Mouse (Mus musculus) embryo, embryonic 11 days (tissue): Measurements from ENCODE around the gene Parn.

ENCODE experiments used
- DNase-seq: peaks from one replicate; pipeline ENCODE4 v3.0.0-alpha.2; 2015

Gene Parn

DNA sequence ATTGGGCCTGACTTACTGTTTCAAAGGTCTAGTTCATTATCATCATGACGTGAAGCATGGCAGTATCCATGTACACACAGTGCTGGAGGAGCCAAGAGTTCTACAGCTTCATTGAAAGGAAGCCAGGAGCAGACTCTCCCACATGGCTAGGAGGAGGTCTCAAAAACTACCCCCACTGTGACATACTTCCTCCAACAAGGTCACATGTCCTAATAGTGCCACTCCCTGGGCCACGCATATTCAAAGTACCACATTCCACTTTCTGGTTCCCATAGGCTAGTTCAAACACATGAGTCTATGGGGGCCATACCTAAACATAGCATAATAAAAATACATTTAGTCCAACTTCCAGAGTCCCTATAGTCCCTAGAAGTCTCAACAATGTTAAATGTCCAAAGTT lies 118.0 kb downstream of the Parn start:
- no peak for DNase-seq

DNA sequence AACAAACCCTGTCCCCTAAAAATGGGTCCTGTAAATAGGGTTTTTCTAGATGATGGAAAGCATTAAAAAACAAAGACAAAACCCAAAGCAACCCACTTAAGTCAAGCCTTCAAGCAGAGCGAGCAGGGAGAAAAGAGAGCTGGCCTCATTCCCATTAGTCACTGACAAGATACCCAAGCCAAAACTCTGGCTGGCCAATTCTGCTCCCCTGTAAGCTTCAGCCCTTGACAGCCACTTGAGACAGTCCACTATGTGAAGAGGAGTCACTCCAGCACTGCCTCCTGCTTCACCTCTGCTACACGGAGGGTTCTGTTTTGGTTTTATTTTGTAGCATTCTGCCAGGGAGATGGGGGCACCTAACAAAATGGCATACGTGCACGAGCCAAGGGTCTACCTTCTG lies 126.2 kb downstream of the Parn start:
- no peak for DNase-seq

DNA sequence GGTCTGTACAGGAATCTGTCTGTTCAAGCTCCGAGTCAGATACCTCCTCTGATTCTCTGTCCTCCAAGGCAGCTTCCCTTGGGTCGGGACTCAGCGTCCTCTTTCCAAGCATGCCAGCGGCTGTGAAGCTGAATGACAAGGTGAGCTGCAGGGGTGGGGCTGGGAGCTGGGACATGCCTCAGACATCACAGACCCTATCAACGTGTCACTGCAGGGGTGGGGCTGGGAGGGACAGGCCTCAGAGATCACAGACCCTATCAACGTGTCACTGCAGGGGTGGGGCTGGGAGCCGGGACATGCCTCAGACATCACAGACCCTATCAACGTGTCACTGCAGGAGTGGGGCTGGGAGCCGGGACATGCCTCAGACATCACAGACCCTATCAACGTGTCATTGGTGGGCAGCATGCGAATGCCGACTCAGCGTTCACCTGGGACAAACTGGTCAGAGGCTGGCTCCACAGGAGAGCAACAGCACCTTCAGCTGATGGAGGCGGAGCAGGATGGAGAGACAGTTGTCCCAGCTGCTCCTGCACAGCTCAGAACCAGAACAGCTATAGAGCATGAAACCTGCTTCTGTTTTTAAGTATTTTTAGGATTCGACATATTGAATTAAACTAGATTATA lies 126.7 kb downstream of the Parn start:
- DNase-seq, result no peak

DNA sequence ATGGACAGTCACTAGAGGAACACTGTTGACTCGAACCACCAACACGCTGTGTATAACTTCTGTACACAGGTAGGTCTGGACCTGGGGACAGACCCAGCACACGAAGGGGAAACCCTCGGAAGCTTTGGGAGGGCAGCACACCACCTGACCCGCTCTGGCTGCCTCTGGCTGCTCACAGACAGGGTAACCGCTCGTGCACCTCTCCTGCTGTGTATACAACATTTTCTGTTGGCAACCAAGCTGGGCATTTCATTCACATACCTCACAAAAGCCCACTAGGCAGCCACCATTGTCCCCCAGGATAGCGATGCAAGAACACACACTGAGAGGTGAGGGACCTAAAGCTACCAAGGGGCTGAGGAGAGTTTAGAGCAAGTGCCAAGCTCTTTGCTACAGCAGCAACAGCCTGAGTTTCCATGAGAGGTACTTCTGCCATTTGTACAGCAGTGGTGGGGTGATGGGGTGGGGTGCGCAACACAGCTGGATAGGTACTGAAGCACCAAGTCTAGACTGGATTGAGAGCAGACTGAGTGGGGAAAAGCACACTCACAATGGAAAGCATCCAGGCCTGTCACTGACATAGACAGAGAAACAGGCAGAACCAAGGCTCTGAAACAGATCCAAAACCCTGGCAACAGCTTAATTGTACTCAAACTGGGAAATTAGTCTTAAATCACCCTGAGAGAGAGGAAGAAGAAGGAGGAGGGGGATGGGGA lies 128.9 kb downstream of the Parn start:
- no peak for DNase-seq

DNA sequence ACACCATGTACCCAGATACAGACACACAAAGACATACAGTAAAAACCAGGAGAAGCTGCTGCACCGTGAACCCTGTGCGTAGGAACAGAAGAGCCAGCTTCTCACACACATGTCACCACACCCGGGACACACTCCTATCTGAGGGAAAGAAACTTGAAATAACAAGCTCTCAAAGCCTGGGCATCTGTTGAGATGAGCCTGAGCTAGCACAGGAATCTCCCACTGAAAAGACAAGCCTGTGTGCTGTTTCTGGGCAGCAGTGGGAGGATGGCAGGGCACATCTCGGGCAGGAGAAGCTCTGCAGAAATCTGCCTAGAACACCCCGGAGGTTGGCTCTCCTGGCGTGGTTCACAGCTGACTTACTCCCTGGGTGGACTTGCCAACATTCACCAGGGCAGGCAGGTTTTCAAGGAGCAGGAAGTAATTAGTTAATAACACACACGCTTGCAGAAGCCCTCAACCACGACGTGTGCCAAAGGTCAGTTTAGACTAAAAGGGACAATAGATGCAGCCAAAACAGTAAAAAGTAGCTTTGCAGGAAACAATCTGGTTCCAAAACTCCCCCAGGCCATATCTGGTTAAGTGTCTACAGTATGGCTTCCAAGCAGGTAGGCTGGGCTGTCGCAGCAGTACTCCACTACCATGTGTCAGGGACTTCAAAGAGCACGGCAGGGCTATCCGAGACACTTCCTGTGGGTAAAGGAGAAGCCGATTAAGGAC lies 129.6 kb downstream of the Parn start:
- DNase-seq, result no peak

DNA sequence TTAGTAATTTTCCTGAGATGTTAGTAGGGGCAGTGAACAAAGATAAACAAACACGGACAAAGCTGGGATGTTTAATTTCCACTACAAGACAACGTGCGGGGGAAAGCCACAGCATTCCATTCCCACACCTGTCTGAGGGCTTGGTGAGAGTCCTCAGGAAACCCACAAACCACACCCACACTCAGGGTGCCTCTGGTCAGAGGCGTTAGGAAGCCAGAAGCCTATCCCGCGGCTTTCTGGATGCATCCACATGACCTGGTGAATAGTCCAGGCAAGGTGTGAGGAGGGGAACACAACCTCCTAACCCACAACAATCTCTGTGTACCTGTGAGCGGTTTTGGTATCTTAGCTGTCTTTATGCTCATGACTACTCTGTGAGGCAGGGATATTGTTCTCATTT lies 131.6 kb downstream of the Parn start:
- DNase-seq, result no peak

DNA sequence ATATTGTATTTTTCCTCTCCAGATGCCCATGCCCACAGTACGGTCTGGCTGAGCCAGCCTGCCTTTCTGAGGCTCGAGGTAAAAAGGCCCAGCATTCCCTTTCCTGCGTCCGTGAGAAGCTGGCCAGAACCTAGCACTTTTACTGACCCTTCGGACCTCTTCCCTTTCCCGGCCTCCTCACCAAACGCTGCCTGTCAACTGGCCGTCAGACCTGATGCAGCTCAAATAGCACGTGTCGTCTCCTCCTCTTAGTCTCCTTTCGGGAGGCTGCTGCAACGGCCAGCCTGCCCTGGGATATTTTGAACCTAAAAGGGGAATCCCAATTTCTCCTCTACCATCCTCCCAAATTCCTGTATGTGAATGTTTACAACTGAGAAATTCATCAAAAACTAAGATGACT lies 132.1 kb downstream of the Parn start:
- no peak for DNase-seq

DNA sequence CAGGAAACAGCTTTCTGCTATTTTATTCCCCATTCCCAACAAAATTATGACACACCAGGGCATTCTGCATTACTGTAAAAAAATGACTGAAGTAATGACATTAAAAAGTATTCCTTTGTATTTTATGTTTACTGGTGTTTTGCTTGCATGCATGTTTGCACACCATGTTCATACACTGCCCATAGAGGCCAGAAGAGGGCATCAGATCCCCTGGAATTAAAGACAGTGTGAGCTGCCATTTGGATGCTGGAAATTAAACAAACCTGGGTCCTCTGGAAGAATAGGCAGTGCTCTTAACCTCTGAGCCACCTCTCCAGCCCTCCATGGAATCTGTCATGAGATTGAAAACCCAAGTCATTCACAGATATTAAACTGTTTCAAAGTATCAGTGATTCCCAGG lies 135.1 kb downstream of the Parn start:
- peak; percentile 42 for DNase-seq

DNA sequence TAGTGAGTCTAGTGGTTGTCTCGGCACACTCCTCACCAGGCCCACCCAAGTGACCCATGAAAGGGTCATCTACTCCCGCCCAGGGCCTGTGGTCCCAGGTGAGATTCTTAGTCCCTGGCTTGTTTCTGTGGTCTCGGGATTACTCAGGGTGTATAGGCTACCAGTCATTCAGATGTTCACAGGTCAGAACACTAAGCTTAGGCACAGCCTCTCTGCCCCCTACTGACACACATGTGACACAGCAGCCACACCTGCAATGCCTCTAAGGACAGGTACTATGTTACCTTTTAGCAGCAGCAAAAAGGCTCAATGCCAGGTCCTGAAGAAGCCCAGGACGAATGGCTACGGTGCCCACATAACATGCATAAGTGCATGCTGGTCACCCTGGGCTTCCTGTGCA lies 136.7 kb downstream of the Parn start:
- no peak for DNase-seq

DNA sequence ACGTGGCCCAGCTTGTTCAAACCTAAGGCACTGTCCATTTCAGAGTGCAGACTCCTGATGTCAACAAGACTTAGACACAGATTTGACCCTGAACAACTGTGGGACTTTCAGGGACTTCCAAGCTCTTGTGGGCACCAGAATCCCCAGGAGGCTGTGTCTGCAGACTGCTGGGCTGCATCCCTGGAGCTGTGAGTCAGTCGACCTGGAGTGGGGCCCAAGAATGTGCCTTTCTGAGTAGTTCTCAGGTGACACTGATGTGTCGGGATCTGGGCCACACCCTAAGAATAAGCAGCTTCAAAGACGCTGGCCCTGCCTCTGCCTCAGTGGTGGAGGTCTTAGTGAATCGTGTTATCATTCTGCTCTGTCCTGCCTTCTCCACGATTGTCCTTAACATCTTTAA lies 146.6 kb downstream of the Parn start:
- no peak for DNase-seq

DNA sequence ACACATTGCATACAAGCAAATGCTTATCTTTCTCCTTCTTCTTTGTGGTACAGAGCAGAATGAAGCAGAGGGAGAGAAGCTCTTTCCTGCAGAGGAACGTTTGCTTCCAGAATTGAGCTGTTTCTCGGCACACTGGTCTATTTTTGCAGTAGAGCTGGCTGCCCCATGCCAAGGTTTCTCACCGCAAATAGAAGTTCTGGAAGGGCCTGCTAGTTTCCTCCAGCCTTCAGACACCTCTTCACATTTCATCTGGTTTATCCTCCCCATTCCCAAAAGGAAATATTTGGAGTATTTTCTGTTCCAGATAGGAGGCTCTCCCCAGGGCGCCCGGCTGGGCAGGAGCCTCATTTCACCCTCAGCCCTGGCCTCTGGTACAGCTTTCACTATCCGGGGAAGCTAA lies 147.7 kb downstream of the Parn start:
- DNase-seq, result no peak

DNA sequence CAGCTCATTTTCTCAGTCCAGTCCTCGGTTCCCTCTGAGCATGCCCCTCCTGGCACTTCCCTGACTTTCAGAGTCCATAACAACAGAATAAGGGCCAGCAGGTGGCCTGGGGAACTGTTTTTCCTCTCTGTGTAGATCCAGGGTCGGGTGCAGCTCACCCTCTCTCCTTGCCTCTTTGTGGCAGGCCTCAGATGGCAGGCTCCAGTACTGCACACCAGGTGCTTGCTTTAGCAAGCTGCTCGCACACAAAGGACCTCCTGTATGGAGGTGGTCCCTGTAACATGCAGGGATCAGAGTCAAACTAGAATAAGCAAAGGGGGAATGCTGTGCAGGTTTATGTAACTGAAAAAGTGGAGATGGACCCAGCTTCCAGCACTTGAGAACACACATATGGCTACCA lies 151.8 kb downstream of the Parn start:
- no peak for DNase-seq

DNA sequence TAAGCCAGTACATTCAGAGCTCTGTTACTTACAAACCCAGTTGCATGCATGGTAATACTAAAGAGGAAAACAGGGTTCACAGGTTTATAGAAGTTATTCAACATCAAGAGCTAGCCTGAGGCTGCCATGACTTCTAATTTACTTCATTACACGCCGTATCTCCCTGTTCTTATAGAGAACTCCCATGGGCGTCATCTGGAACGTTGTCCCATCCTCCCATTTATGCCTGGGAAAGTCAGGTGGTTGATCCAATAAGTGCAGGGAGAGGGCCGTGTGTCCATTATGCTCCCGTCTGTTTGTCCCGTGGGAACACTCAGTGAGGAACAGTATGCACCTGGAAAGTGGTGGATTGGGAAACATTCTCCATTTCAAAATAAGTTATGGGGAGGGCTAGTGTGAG lies 152.4 kb downstream of the Parn start:
- DNase-seq, result no peak

DNA sequence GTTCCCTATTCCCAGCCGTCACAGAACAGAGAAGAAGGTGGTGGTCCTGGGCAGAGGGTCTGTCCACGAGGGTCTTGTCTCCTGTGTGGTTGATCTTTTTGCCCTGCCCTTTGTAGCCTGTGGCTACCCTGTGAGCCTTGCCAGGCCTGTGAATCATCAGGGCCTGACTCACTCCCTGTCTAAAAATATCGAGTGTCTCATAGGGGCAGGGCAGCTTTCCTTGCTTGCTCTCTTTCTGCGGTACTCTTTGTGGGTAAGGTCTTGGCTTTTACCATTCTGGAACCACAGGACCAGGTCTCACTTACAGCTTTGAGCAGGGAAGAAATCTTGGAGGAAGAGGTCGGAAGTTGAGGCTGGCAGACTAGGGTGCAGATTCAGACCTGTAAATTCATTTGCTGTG lies 162.9 kb downstream of the Parn start:
- DNase-seq, result no peak

DNA sequence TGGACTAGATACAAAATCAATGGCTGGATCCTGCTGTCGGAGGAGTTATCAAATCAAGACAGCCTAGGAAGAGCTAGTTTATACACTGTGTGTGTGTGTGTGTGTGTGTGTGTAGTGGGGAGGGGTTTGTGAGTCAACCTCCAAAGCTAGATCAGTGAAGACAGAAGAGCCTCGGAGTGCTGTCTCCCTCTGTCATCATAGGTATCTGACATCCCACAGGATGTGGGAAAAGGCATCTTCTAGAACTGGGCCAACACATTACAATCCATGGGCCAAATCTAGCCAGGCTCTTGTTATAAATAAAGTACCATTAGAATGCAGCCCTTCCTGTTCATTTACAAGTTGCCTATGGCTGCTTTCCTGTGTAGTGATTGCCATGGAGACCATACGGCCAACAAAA lies 163.5 kb downstream of the Parn start:
- DNase-seq, result no peak

DNA sequence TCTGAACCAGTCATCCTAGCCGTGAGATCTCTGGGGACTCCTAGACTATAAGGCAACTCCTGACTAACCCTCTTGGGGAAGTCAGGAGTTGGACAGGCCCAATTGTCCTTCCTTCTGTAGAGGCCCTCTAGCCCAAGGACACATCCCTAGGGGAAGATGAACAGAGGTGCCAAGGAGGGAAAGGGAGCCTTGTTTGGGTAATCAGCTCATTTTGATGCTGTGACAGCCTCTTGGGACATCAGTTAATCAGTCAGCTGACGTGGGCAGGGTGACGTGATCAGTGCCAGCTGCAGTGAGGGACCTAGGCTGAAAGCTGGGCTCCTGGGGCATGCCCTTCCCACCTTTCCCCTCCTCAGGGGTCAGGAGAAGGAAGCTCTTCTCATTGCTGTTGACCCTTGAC lies 169.0 kb downstream of the Parn start:
- no peak for DNase-seq

DNA sequence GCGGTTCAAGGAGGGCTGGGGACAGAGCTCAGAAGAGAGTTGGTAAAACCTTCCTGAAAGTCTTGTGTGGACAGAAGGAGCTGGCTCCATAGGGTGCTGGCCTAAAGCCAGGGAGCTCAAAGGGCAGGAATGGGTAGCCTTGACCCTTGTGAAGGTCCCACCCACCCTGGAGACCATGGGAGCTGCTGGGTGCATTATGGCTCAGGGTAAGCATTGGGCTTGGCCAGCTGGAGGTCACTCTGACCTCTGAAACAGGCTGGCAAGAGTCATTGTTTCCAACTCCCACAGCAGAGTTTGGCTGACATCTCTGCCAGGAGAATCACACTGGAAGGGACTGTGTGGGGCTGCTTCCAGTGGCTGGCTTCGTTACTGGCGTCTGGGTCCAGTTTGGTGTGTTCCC lies 174.0 kb downstream of the Parn start:
- no peak for DNase-seq

DNA sequence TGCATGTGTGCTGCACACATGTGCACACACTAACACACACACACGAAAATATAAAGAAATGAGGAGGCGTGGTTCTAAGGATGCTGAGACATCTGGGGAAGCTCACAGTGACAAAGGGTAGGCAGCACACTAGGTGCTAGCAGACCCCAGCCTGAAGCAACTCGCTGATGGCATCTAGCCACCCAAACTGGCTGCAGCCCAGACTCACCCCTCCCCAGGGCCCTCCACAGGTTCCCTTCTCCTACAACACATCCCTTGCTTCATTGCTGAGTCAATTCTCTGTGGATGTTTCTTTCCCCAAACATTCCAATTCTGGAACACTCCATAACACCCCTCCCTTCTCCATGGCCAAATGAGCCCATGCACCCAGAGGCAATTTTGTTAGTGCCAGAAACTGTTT lies 175.0 kb downstream of the Parn start:
- DNase-seq, result no peak

DNA sequence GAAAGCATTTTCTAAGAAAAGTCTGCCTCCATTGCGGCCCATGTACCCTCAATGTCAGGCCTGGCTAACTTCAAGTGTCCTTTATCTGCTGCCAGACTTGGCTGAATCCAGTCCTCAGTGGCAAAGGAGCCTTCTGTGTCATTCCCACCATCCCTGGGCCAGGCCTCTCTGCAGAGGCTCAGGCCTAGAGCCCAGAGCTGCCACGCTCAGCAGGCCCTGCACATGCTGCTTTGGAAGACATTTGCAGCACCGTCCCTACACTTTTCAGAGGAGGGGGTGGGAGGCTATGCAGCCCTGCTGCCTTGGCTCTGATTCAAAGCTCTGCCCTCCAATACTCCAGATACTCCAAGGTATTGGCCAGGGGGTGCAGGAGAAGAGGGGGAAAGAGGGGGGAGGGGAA lies 176.2 kb downstream of the Parn start:
- DNase-seq, result no peak
